Mouse (Mus musculus): ENCODE measurements around the gene Dock8. TPM values are rescaled to one million over a fixed set of nuclear protein-coding genes. Genes with fewer than 3 reads are reported as not detected.
"Not testable (repeated sequence)": the region's sequence is repeated elsewhere in the genome, so short reads cannot be mapped to it uniquely, and the experiment has no call there.

Gene Dock8
- total RNA-seq, 2 experiments from 2014 or later, result 11.4 to 13.9 TPM

GRCm38 (mm10) chr19:25000153-25000552 lies 819 bp downstream of the Dock8 start:
- DNase-seq, result no peak

- no peak for DNase-seq
Observed at GRCm38 (mm10) chr19:25002032-25002431, 2.7 kb downstream of the Dock8 start.

GRCm38 (mm10) chr19:25002828-25003227 lies 3.5 kb downstream of the Dock8 start:
- no peak for DNase-seq

- peak; percentile 12 for DNase-seq
Observed at GRCm38 (mm10) chr19:25003810-25004209, 4.5 kb downstream of the Dock8 start.

- no peak for DNase-seq
Observed at GRCm38 (mm10) chr19:25006686-25007085, 7.4 kb downstream of the Dock8 start.

GRCm38 (mm10) chr19:25008509-25008908 lies 9.2 kb downstream of the Dock8 start:
- no peak for DNase-seq

- DNase-seq, result no peak
Observed at GRCm38 (mm10) chr19:25022766-25023165, 23.4 kb downstream of the Dock8 start.

- DNase-seq, result no peak
Observed at GRCm38 (mm10) chr19:25031765-25032164, 32.4 kb downstream of the Dock8 start.

- not testable (repeated sequence) for DNase-seq
Observed at GRCm38 (mm10) chr19:25033008-25033407, 33.7 kb downstream of the Dock8 start.

GRCm38 (mm10) chr19:25035825-25036224 lies 36.5 kb downstream of the Dock8 start:
- no peak for DNase-seq

- no peak for DNase-seq
Observed at GRCm38 (mm10) chr19:25036784-25037183, 37.5 kb downstream of the Dock8 start.

GRCm38 (mm10) chr19:25037249-25037648 lies 37.9 kb downstream of the Dock8 start:
- no peak for DNase-seq

GRCm38 (mm10) chr19:25038293-25038692 lies 39.0 kb downstream of the Dock8 start:
- no peak for DNase-seq

- no peak for DNase-seq
Observed at GRCm38 (mm10) chr19:25041209-25041608, 41.9 kb downstream of the Dock8 start.

- no peak for DNase-seq
Observed at GRCm38 (mm10) chr19:25042973-25043372, 43.6 kb downstream of the Dock8 start.

GRCm38 (mm10) chr19:25044057-25044456 lies 44.7 kb downstream of the Dock8 start:
- DNase-seq, result no peak

- no peak for DNase-seq
Observed at GRCm38 (mm10) chr19:25052355-25052754, 53.0 kb downstream of the Dock8 start.

GRCm38 (mm10) chr19:25053152-25053551 lies 53.8 kb downstream of the Dock8 start:
- DNase-seq, result no peak

- no peak for DNase-seq
Observed at GRCm38 (mm10) chr19:25055025-25055424, 55.7 kb downstream of the Dock8 start.

GRCm38 (mm10) chr19:25055559-25055958 lies 56.2 kb downstream of the Dock8 start:
- no peak for DNase-seq

GRCm38 (mm10) chr19:25056224-25056623 lies 56.9 kb downstream of the Dock8 start:
- DNase-seq, result no peak

GRCm38 (mm10) chr19:25057826-25058225 lies 58.5 kb downstream of the Dock8 start:
- no peak for DNase-seq

- no peak for DNase-seq
Observed at GRCm38 (mm10) chr19:25059847-25060364, 60.6 kb downstream of the Dock8 start.

GRCm38 (mm10) chr19:25060375-25060774 lies 61.0 kb downstream of the Dock8 start:
- peak; percentile 50 for DNase-seq

GRCm38 (mm10) chr19:25062188-25062856 lies 63.0 kb downstream of the Dock8 start:
- no peak for DNase-seq

Data from heart, postnatal 4 days (tissue).